Mouse (Mus musculus): ENCODE data around the gene Padi1.

GRCm38 (mm10) chr4:140877441-140877840, 31.9 kb upstream of the Padi1 start:
- TF ChIP-seq CTCF (IDR thresholded peaks at IDR 0.05; ENCODE audit: low read depth), result no peak
- TF ChIP-seq EP300 (IDR thresholded peaks at IDR 0.05; ENCODE audit: low read depth), result no peak
